Mouse (Mus musculus): ENCODE measurements around the gene Actrt2. TPM values are rescaled to one million over a fixed set of nuclear protein-coding genes. Genes with fewer than 3 reads are reported as not detected.

The Actrt2 gene
- polyA plus RNA-seq, 1 experiment from 2014 or later = not detected

Other genes with a start within 250 kb of the Actrt2 start
- gene Prdm16, start 31.0 kb downstream of the Actrt2 start, polyA plus RNA-seq (2015; fragmentation: Nextera tagmentation; extraction: Ambion mirVana) = 16.1 and 17.2 TPM in 2 replicates
- gene Ttc34, start 169.6 kb upstream of the Actrt2 start, polyA plus RNA-seq (2015; fragmentation: Nextera tagmentation; extraction: Ambion mirVana) = 0.56 and 0.57 TPM in 2 replicates
- 0.13 and 0.25 TPM in 2 replicates for gene Mmel1, start 201.7 kb upstream of the Actrt2 start, polyA plus RNA-seq (2015; fragmentation: Nextera tagmentation; extraction: Ambion mirVana)
- gene Fam213b, start 231.3 kb upstream of the Actrt2 start, polyA plus RNA-seq (2015; fragmentation: Nextera tagmentation; extraction: Ambion mirVana) = 44.1 and 48.8 TPM in 2 replicates

Data from hindbrain, embryonic 13.5 days (tissue).